Mouse (Mus musculus) brain, embryonic 14.5 days (tissue): ENCODE measurements around the gene Nup210l.

Source experiments
- CTCF ChIP-seq: fragments of 200-500 bp; IDR thresholded peaks from 2 replicates; pipeline ENCODE4 v1.5.1; 2012; ENCODE audit warnings: inconsistent platforms, mild to moderate bottlenecking, moderate library complexity, borderline replicate concordance; ENCODE audit not compliant: insufficient read depth, insufficient read length; ENCODE audit errors: extremely low read depth
- POLR2A ChIP-seq: fragments of 200-500 bp; IDR thresholded peaks from 2 replicates; pipeline ENCODE4 v1.6.1; 2012; ENCODE audit warnings: mild to moderate bottlenecking, inconsistent platforms, borderline replicate concordance; ENCODE audit not compliant: poor library complexity, insufficient read depth, insufficient read length, severe bottlenecking; ENCODE audit errors: extremely low read depth

- TF ChIP-seq POLR2A (no peak), CTCF (no peak)
Observed at GRCm38 (mm10) chr3:90094453-90094852, 9.5 kb upstream of the Nup210l start.
